Mouse (Mus musculus) forebrain, embryonic 15.5 days (tissue): Measurements from ENCODE around the gene Olfr1347. TPM values are rescaled to one million over a fixed set of nuclear protein-coding genes. Genes with fewer than 3 reads are reported as not detected.
"Not testable (repeated sequence)": the region's sequence is repeated elsewhere in the genome, so short reads cannot be mapped to it uniquely, and the experiment has no call there.

Source experiments
- ATAC-seq: fragments of 200-750 bp; cut with Nextera tagmentation; replicated peaks from 2 replicates; pipeline ENCODE4 v1.8.0; 2017; ENCODE audit warnings: mild to moderate bottlenecking, moderate TSS enrichment, moderate library complexity
- H3K27ac ChIP-seq: fragments of 300-500 bp; sonication (generic); replicated peaks from 2 replicates; pipeline ENCODE4 v1.5.1; 2015; ENCODE audit warnings: mild to moderate bottlenecking, inconsistent platforms
- H3K27me3 ChIP-seq: fragments of 300-500 bp; sonication (generic); 2 replicates; pipeline ENCODE4 v1.6.1; 2015; ENCODE audit warnings: inconsistent platforms
- H3K36me3 ChIP-seq: fragments of 300-500 bp; sonication (generic); 2 replicates; pipeline ENCODE4 v1.6.1; 2015; ENCODE audit warnings: mild to moderate bottlenecking, inconsistent platforms
- H3K4me1 ChIP-seq: fragments of 300-500 bp; sonication (generic); 2 replicates; pipeline ENCODE4 v1.6.1; 2015; ENCODE audit warnings: inconsistent platforms
- H3K4me2 ChIP-seq: fragments of 300-500 bp; sonication (generic); replicated peaks from 2 replicates; pipeline ENCODE4 v1.6.1; 2015; ENCODE audit warnings: mild to moderate bottlenecking, inconsistent platforms
- H3K4me3 ChIP-seq: fragments of 300-500 bp; sonication (generic); 2 replicates; pipeline ENCODE4 v1.5.1; 2015; ENCODE audit warnings: mild to moderate bottlenecking, inconsistent platforms
- H3K9ac ChIP-seq: fragments of 300-500 bp; sonication (generic); replicated peaks from 2 replicates; pipeline ENCODE4 v1.6.1; 2015; ENCODE audit warnings: mild to moderate bottlenecking, inconsistent platforms
- H3K9me3 ChIP-seq: fragments of 300-500 bp; sonication (generic); 2 replicates; pipeline ENCODE4 v1.6.1; 2016; ENCODE audit warnings: inconsistent platforms
- WGBS: fragments of 180-500 bp; shearing (Covaris S2); methylation state at CpG from one replicate; pipeline ENCODE4 v1.1.7; 2015; ENCODE audit warnings: mixed read lengths; 5-methylcytosine and 5-hydroxymethylcytosine counted together
- polyA plus RNA-seq: library from polyadenylated mRNA; unstranded; fragments of >200 nt; fragmentation: Nextera tagmentation; extraction: Ambion mirVana; gene quantifications from 2 replicates; pipeline ENCODE4 v1.2.1, GENCODE M21; 2015

Olfr1347 gene
- polyA plus RNA-seq, result not detected in 2 replicates

GRCm38 (mm10) chr7:6499655-6500054, at the start of gene Olfr1347:
TSS of gene Olfr1347 (minus strand) at chr7:6499755.
- 53% methylated on average over 1 of the region's 1 CpGs for WGBS
- no peaks in the 10 kb centered on the region for H3K27me3 ChIP-seq
- no peak within 1 kb of the TSS for H3K4me2 ChIP-seq
- no peak for ATAC-seq
- H3K36me3 ChIP-seq, result no peaks in the 10 kb centered on the region
- H3K4me1 ChIP-seq, result no peaks in the 10 kb centered on the region
- H3K9ac ChIP-seq, result no peak within 1 kb of the TSS
- H3K9me3 ChIP-seq, result 0 out of 2 replicates have a peak, but pooled peaks cover 4% of the 10 kb centered on the region
- H3K27ac ChIP-seq, result no peak within 1 kb of the TSS
- no peak within 1 kb of the TSS for H3K4me3 ChIP-seq

GRCm38 (mm10) chr7:6526141-6526540, 26.6 kb upstream of the Olfr1347 start:
- H3K4me3 ChIP-seq, result no peak overlapping the region
- no peak overlapping the region for H3K27ac ChIP-seq
- H3K9me3 ChIP-seq, result peaks cover 5% of the 10 kb centered on the region
- no peak overlapping the region for H3K4me2 ChIP-seq
- H3K27me3 ChIP-seq, result no peaks in the 10 kb centered on the region
- ATAC-seq, result no peak
- no peaks in the 10 kb centered on the region for H3K36me3 ChIP-seq
- H3K9ac ChIP-seq, result no peak overlapping the region
- no peaks in the 10 kb centered on the region for H3K4me1 ChIP-seq
- 69% methylated on average over 5 of the region's 5 CpGs for WGBS

- H3K36me3 ChIP-seq, result no peaks in the 10 kb centered on the region
- WGBS, result 61% methylated on average over 3 of the region's 3 CpGs
- no peaks in the 10 kb centered on the region for H3K4me1 ChIP-seq
- H3K27ac ChIP-seq, result no peak overlapping the region
- no peak overlapping the region for H3K9ac ChIP-seq
- peaks cover 5% of the 10 kb centered on the region for H3K9me3 ChIP-seq
- H3K4me2 ChIP-seq, result no peak overlapping the region
- H3K4me3 ChIP-seq, result no peak overlapping the region
- H3K27me3 ChIP-seq, result no peaks in the 10 kb centered on the region
- no peak for ATAC-seq
Observed at GRCm38 (mm10) chr7:6525001-6525400, 25.4 kb upstream of the Olfr1347 start.

- Histone ChIP-seq H3K4me3 (no peak within 1 kb of the TSS), H3K9ac (no peak within 1 kb of the TSS), H3K4me2 (no peak within 1 kb of the TSS), H3K27me3 (no peaks in the 10 kb centered on the region), H3K27ac (no peak within 1 kb of the TSS), H3K36me3 (no peaks in the 10 kb centered on the region), H3K9me3 (peaks cover 9% of the 10 kb centered on the region; the same call in 1 of the 2 replicates), H3K4me1 (no peaks in the 10 kb centered on the region)
- no peak for ATAC-seq
- 86% methylated on average over 5 of the region's 5 CpGs for WGBS
Observed at GRCm38 (mm10) chr7:6522850-6523249, 23.3 kb upstream of the Olfr1347 start, which contains the start of gene Olfr1349. TSS of gene Olfr1349 (minus strand) at chr7:6522950.

- no peak overlapping the region for H3K4me3 ChIP-seq
- peaks cover 9% of the 10 kb centered on the region; the same call in 1 of the 2 replicates for H3K9me3 ChIP-seq
- H3K9ac ChIP-seq, result no peak overlapping the region
- H3K4me1 ChIP-seq, result no peaks in the 10 kb centered on the region
- no peaks in the 10 kb centered on the region for H3K36me3 ChIP-seq
- no peaks in the 10 kb centered on the region for H3K27me3 ChIP-seq
- no peak overlapping the region for H3K4me2 ChIP-seq
- 34% methylated on average over 1 of the region's 1 CpGs for WGBS
- no peak for ATAC-seq
- no peak overlapping the region for H3K27ac ChIP-seq
Observed at GRCm38 (mm10) chr7:6521666-6522065, 22.1 kb upstream of the Olfr1347 start.

GRCm38 (mm10) chr7:6508648-6509047, 9.1 kb upstream of the Olfr1347 start, which contains the start of gene Olfr1348:
TSS of gene Olfr1348 (minus strand) at chr7:6508748.
- Histone ChIP-seq H3K27me3 (no peaks in the 10 kb centered on the region), H3K36me3 (no peaks in the 10 kb centered on the region), H3K9ac (no peak within 1 kb of the TSS), H3K9me3 (no peaks in the 10 kb centered on the region), H3K27ac (no peak within 1 kb of the TSS), H3K4me2 (no peak within 1 kb of the TSS), H3K4me1 (no peaks in the 10 kb centered on the region), H3K4me3 (no peak within 1 kb of the TSS)
- no peak for ATAC-seq
- 96% methylated on average over 1 of the region's 1 CpGs for WGBS

- H3K36me3 ChIP-seq, result no peaks in the 10 kb centered on the region
- 19% methylated on average over 2 of the region's 2 CpGs for WGBS
- no peak within 1 kb of the TSS for H3K4me2 ChIP-seq
- H3K27ac ChIP-seq, result no peak within 1 kb of the TSS
- H3K9me3 ChIP-seq, result 0 out of 2 replicates have a peak, but pooled peaks cover 3% of the 10 kb centered on the region
- no peak for ATAC-seq
- no peaks in the 10 kb centered on the region for H3K27me3 ChIP-seq
- H3K4me1 ChIP-seq, result no peaks in the 10 kb centered on the region
- no peak within 1 kb of the TSS for H3K4me3 ChIP-seq
- no peak within 1 kb of the TSS for H3K9ac ChIP-seq
Observed at GRCm38 (mm10) chr7:6486841-6487240, 12.7 kb downstream of the Olfr1347 start, which contains the start of gene Olfr5. TSS of gene Olfr5 (minus strand) at chr7:6486941.

- H3K9ac ChIP-seq, H3K4me2 ChIP-seq, H3K9me3 ChIP-seq, ATAC-seq, H3K36me3 ChIP-seq, H3K27ac ChIP-seq, H3K27me3 ChIP-seq, H3K4me3 ChIP-seq, H3K4me1 ChIP-seq: not testable (repeated sequence)
- 83% methylated on average over 2 of the region's 2 CpGs for WGBS
Observed at GRCm38 (mm10) chr7:6477633-6478032, 21.9 kb downstream of the Olfr1347 start.

GRCm38 (mm10) chr7:6466951-6467350, 32.6 kb downstream of the Olfr1347 start, which contains the start of gene Olfr1346:
TSS of gene Olfr1346 (plus strand) at chr7:6467101.
- H3K4me1 ChIP-seq, result no peaks in the 10 kb centered on the region
- no peaks in the 10 kb centered on the region for H3K27me3 ChIP-seq

GRCm38 (mm10) chr7:6456399-6456798, 43.2 kb downstream of the Olfr1347 start:
- Histone ChIP-seq H3K4me3 (no peak overlapping the region), H3K4me1 (no peaks in the 10 kb centered on the region), H3K36me3 (no peaks in the 10 kb centered on the region), H3K27ac (no peak overlapping the region), H3K9ac (no peak overlapping the region), H3K4me2 (no peak overlapping the region), H3K27me3 (no peaks in the 10 kb centered on the region), H3K9me3 (no peaks in the 10 kb centered on the region)
- WGBS, result 42% methylated on average over 3 of the region's 3 CpGs
- ATAC-seq, result no peak

More at GRCm38 (mm10) chr7:6466951-6467350, 32.6 kb downstream of the Olfr1347 start, which contains the start of gene Olfr1346:
- H3K9me3 ChIP-seq, result no peaks in the 10 kb centered on the region
- H3K27ac ChIP-seq, result no peak within 1 kb of the TSS
- H3K4me2 ChIP-seq, result no peak within 1 kb of the TSS
- H3K4me3 ChIP-seq, result no peak within 1 kb of the TSS
- no peaks in the 10 kb centered on the region for H3K36me3 ChIP-seq
- no peak within 1 kb of the TSS for H3K9ac ChIP-seq
- ATAC-seq, result no peak

GRCm38 (mm10) chr7:6455868-6456267, 43.7 kb downstream of the Olfr1347 start, which contains the start of gene Olfr1336:
TSS of gene Olfr1336 (plus strand) at chr7:6456168.
- Histone ChIP-seq H3K9me3 (no peaks in the 10 kb centered on the region), H3K36me3 (no peaks in the 10 kb centered on the region), H3K27ac (no peak within 1 kb of the TSS), H3K9ac (no peak within 1 kb of the TSS), H3K4me3 (no peak within 1 kb of the TSS), H3K4me1 (no peaks in the 10 kb centered on the region), H3K4me2 (no peak within 1 kb of the TSS), H3K27me3 (no peaks in the 10 kb centered on the region)
- ATAC-seq, result no peak

GRCm38 (mm10) chr7:6447771-6448170, 51.8 kb downstream of the Olfr1347 start:
- WGBS, result 77% methylated on average over 5 of the region's 5 CpGs

GRCm38 (mm10) chr7:6441173-6441572, 58.4 kb downstream of the Olfr1347 start:
- no peak for ATAC-seq
- WGBS, result 69% methylated on average over 2 of the region's 2 CpGs

More at GRCm38 (mm10) chr7:6447771-6448170, 51.8 kb downstream of the Olfr1347 start:
- Histone ChIP-seq H3K36me3 (no peaks in the 10 kb centered on the region), H3K9me3 (no peaks in the 10 kb centered on the region), H3K4me1 (no peaks in the 10 kb centered on the region), H3K9ac (no peak overlapping the region), H3K27me3 (no peaks in the 10 kb centered on the region), H3K27ac (no peak overlapping the region), H3K4me3 (no peak overlapping the region), H3K4me2 (no peak overlapping the region)
- ATAC-seq, result no peak

More at GRCm38 (mm10) chr7:6441173-6441572, 58.4 kb downstream of the Olfr1347 start:
- no peak overlapping the region for H3K4me3 ChIP-seq
- no peak overlapping the region for H3K9ac ChIP-seq
- H3K36me3 ChIP-seq, result no peaks in the 10 kb centered on the region
- no peaks in the 10 kb centered on the region for H3K27me3 ChIP-seq
- no peak overlapping the region for H3K4me2 ChIP-seq
- H3K4me1 ChIP-seq, result no peaks in the 10 kb centered on the region
- no peak overlapping the region for H3K27ac ChIP-seq
- H3K9me3 ChIP-seq, result no peaks in the 10 kb centered on the region
